Mouse (Mus musculus) lung, embryonic 16.5 days (tissue): ENCODE data around the gene Ero1lb. TPM values are rescaled to one million over a fixed set of nuclear protein-coding genes. Genes with fewer than 3 reads are reported as not detected.

Experiments used
- ATAC-seq: fragments of 200-750 bp; cut with Nextera tagmentation; 2 replicates; pipeline ENCODE4 v1.8.0; 2017; ENCODE audit warnings: low read depth, mild to moderate bottlenecking, moderate library complexity
- H3K27ac ChIP-seq: fragments of 300-500 bp; sonication (generic); 2 replicates; pipeline ENCODE4 v1.5.1; 2014; ENCODE audit warnings: mild to moderate bottlenecking, control low read depth, low read length
- H3K27me3 ChIP-seq: fragments of 300-500 bp; sonication (generic); 2 replicates; pipeline ENCODE4 v1.6.1; 2014; ENCODE audit warnings: low read depth, low read length, mixed read lengths; ENCODE audit not compliant: control insufficient read depth, insufficient read depth
- H3K36me3 ChIP-seq: fragments of 300-500 bp; sonication (generic); 2 replicates; pipeline ENCODE4 v1.6.1; 2014; ENCODE audit warnings: low read length; ENCODE audit not compliant: control insufficient read depth, insufficient read depth
- H3K4me1 ChIP-seq: fragments of 300-500 bp; sonication (generic); replicated peaks from 2 replicates; pipeline ENCODE4 v1.6.1; 2014; ENCODE audit warnings: low read length, mixed read lengths; ENCODE audit not compliant: control insufficient read depth, insufficient read depth
- H3K4me2 ChIP-seq: fragments of 300-500 bp; sonication (generic); 2 replicates; pipeline ENCODE4 v1.6.1; 2014; ENCODE audit warnings: low read depth, low read length, control low read depth
- H3K4me3 ChIP-seq: fragments of 300-500 bp; sonication (generic); 2 replicates; pipeline ENCODE4 v1.5.1; 2014; ENCODE audit warnings: mild to moderate bottlenecking, low read length, control low read depth
- H3K9ac ChIP-seq: fragments of 300-500 bp; sonication (generic); 2 replicates; pipeline ENCODE4 v1.6.1; 2014; ENCODE audit warnings: low read length, control low read depth
- H3K9me3 ChIP-seq: fragments of 300-500 bp; sonication (generic); 2 replicates; pipeline ENCODE4 v1.6.1; 2016; ENCODE audit warnings: low read length; ENCODE audit not compliant: control insufficient read depth
- WGBS: fragments of 180-500 bp; shearing (Covaris S2); extraction: QIAGEN DNeasy Blood & Tissue Kit; methylation state at CpG from one replicate; pipeline ENCODE4 v1.1.7; 2014; 5-methylcytosine and 5-hydroxymethylcytosine counted together
- polyA plus RNA-seq: library from polyadenylated mRNA; unstranded; fragments of >200 nt; fragmentation: Nextera tagmentation; extraction: Ambion mirVana; gene quantifications from 2 replicates; pipeline ENCODE4 v1.2.1, GENCODE M21; 2015

Ero1lb gene
- polyA plus RNA-seq = 8.4 and 8.5 TPM in 2 replicates

DNA sequence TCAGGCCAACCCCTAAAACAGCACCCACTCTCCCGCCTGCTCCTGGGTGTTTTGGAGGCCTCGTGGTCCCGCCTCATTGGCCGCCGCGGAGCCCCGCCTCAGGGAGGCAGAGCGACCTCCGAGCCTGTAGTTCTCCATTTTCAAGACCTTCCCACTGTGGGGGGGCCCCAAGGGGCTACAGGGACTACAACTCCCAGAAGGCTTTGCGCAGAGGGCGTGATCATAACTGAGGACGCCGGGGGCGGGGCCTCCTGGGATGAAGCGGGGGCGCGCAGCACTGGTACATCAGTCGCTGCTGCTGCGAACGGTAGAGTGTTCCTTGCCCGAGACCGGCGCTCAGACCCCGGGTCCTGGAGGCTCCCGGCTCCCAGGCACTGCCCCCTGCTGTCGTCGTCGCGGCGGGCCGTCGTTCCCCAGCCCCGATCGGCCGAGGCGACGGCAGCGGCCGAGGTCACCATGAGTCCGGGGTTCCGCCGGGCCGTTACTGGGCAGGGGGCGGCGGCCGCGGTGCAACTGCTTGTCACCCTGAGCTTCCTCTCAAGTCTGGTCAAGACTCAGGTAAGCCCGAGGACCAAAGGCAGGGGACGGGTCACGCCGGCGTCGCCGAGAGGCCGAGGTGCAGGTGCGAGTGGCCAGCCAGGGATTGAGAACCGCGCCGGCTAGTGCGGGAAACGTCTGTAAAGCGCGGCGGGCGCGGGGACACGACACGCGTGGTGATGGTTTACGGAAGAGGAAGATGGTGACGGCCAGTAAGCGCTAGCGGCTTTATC is at the start of gene Ero1lb:
Gene Ero1lb (plus strand): TSS at position 254 of the 770 bp plus-strand sequence.
- H3K4me1 ChIP-seq = peaks cover 5% of the 10 kb centered on the region; the same call in 1 of the 2 replicates
- peak within 1 kb of the TSS; percentile 2; the same call in 1 of the 2 replicates for H3K27ac ChIP-seq
- under 1% methylated on average over 71 of the region's 73 CpGs for WGBS
- H3K4me3 ChIP-seq = peak within 1 kb of the TSS; percentile 87
- no peaks in the 10 kb centered on the region for H3K36me3 ChIP-seq
- H3K4me2 ChIP-seq = peak within 1 kb of the TSS; percentile 94
- no peaks in the 10 kb centered on the region for H3K27me3 ChIP-seq
- peak within 1 kb of the TSS; percentile 78 for H3K9ac ChIP-seq
- peak; percentile 100 for ATAC-seq
- H3K9me3 ChIP-seq = no peaks in the 10 kb centered on the region

DNA sequence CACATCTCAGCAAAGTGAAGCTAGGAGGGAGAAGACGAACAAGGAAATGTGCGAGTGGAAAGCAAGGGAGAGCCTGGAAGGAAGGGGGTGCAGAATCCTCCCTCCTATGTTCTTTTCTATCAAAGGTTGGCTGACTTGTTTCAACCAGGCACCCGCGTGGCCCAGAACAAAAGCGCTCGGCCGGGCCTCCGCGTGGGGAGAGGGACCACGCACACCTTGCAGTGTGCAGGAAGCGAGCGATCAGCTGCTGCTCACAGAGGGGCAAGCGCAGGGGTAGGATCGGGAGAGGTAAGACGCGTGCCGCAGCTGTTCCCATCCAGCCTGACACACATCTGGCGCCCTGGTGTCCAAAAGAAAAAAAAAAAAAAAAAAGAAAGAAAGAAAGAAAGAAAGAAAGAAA is 46.3 kb upstream of the Ero1lb start:
- no peaks in the 10 kb centered on the region for H3K4me1 ChIP-seq
- no peaks in the 10 kb centered on the region for H3K9me3 ChIP-seq
- H3K36me3 ChIP-seq = no peaks in the 10 kb centered on the region
- H3K9ac ChIP-seq = peak overlapping the region; percentile 58
- H3K27ac ChIP-seq = no peak overlapping the region
- WGBS = 1% methylated on average over 18 of the region's 18 CpGs
- 0 out of 2 replicates have a peak, but pooled peaks have one; percentile 29 for ATAC-seq
- H3K27me3 ChIP-seq = no peaks in the 10 kb centered on the region
- H3K4me3 ChIP-seq = peak overlapping the region; percentile 55
- H3K4me2 ChIP-seq = peak overlapping the region; percentile 97

DNA sequence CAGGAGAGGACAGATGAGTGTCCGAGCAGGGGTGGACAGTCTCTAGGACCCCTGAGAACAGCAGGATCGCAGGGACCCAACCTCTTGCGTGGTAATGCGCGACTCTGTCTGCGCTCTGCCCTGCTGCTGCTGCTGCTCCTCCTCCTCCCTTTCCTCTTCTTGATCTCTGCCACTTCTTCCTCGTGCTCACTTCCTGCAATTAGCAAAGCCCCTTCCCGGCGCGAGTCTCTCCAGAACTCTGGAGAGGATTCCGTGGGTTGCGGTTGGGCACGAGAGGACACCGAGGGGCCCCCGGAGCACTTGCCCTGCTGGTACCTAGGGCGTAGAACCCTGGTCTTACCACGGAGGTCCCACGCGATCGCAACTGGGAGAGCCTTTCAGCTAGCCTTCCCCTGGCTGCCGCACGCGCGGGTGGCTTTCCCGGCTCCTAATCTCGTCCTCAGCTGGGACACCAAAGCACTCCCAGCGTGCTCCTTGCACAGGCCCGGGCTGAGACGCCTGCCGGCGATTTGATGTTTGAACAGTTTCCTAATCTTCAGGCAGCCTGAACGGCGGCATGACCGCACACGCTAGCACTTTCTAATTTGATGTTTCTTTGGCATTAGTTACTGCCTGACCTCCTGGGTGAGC is 45.6 kb upstream of the Ero1lb start, which contains the start of gene Edaradd:
Gene Edaradd (minus strand): TSS at position 484 of the 630 bp plus-strand sequence.
- ATAC-seq = peak; percentile 90
- 0% methylated on average over 34 of the region's 35 CpGs for WGBS
- no peaks in the 10 kb centered on the region for H3K4me1 ChIP-seq

DNA sequence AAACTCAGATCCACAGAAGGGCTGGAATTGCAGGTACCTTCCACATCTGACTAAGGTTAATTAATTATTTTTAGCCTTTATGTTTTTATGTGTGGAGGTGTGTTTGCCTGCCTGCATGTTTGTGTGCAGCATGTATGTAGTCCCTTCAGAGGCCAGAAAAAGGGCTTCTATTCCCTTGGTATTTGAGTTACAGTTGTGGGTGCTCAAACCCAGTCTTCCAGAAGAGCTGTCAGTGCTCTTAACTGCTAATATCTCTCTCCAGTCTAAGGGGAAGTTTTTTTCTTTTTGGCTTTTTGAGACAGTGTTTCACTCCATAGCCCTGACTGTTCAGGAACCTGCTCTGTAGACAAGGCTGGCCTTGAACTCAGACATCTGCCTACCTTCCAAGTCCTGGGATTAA is 43.3 kb upstream of the Ero1lb start:
- ATAC-seq = no peak
- Histone ChIP-seq H3K9me3 (no peaks in the 10 kb centered on the region), H3K27me3 (no peaks in the 10 kb centered on the region), H3K4me2 (no peak overlapping the region), H3K36me3 (no peaks in the 10 kb centered on the region), H3K4me3 (no peak overlapping the region), H3K27ac (no peak overlapping the region), H3K9ac (no peak overlapping the region), H3K4me1 (no peaks in the 10 kb centered on the region)

More for the DNA sequence above, 45.6 kb upstream of the Ero1lb start, which contains the start of gene Edaradd:
- Histone ChIP-seq H3K27me3 (no peaks in the 10 kb centered on the region), H3K27ac (no peak within 1 kb of the TSS), H3K9me3 (no peaks in the 10 kb centered on the region), H3K4me3 (peak within 1 kb of the TSS; percentile 55), H3K36me3 (no peaks in the 10 kb centered on the region), H3K4me2 (peak within 1 kb of the TSS; percentile 97), H3K9ac (peak within 1 kb of the TSS; percentile 64)

DNA sequence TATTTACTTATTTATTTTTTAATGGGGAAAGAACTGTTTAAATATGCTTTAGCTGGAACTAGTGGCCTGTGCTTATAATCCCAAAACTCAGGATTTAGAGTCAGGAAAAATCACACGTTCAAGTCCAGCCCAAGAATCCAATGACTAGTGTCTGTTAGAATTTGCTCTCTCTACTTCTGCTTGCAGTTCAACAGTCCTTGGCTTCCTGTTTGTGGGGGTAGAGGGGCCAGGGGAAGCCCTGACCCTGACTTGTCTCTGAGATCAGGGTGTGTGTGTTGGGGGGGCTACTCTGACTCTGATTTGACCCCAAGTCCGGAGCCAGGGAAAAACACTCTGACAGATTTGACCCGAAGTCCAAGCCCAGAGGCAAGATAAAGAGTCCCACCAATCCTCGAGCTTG is 40.0 kb upstream of the Ero1lb start:
- Histone ChIP-seq H3K9ac (no peak overlapping the region), H3K4me2 (no peak overlapping the region)

DNA sequence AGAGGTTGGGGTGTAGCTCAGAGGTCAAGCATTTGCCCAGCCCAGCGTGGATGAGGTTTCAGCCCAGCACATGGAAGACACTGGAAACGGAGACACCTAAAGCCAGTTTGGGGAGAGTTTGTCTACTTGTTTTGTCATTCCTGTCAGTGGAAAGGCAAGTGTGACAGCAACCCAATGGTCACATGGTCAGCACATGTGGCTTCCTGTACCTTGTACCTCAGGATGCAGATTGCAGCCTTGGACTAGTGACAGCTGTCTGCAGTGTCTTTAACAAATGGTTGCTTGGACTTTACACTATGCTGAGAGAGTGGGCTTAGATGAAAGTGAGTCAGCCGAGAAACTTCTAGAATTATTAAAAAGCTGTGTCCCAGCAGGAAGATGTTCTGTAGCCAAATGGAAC is 31.0 kb upstream of the Ero1lb start:
- Histone ChIP-seq H3K27ac (no peak overlapping the region), H3K9me3 (no peaks in the 10 kb centered on the region), H3K4me3 (no peak overlapping the region), H3K4me2 (no peak overlapping the region), H3K36me3 (no peaks in the 10 kb centered on the region), H3K27me3 (no peaks in the 10 kb centered on the region), H3K4me1 (no peaks in the 10 kb centered on the region), H3K9ac (no peak overlapping the region)
- no peak for ATAC-seq
- 54% methylated on average over 3 of the region's 3 CpGs for WGBS

More for the DNA sequence above, 40.0 kb upstream of the Ero1lb start:
- 80% methylated on average over 4 of the region's 4 CpGs for whole genome bisulfite sequencing
- H3K4me3 ChIP-seq = no peak overlapping the region
- H3K9me3 ChIP-seq = no peaks in the 10 kb centered on the region
- no peak for ATAC-seq
- no peak overlapping the region for H3K27ac ChIP-seq
- no peaks in the 10 kb centered on the region for H3K36me3 ChIP-seq
- H3K27me3 ChIP-seq = no peaks in the 10 kb centered on the region
- no peaks in the 10 kb centered on the region for H3K4me1 ChIP-seq

DNA sequence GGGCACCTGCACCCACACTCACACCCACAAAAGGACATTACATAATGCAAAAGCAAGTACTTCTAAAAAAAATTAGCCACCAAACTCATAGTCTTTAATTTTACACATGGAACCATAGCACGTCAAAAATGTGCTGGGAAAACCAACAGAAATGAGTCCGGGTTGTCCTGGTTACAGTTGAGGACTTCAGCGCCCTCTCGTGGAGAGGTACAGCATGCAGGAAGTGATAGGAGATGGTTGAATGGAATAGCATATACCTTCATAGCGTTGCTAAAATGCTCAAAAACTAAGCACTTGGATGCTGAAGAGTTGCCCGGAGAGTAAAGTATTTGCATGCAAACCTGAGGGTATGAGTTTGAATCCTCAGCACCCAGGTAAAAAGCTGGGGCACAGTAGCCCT is 27.7 kb upstream of the Ero1lb start:
- 72% methylated on average over 6 of the region's 6 CpGs for WGBS
- no peak overlapping the region for H3K4me3 ChIP-seq
- H3K9ac ChIP-seq = no peak overlapping the region
- H3K36me3 ChIP-seq = no peaks in the 10 kb centered on the region
- H3K4me1 ChIP-seq = peaks cover 9% of the 10 kb centered on the region; the same call in 1 of the 2 replicates
- H3K27me3 ChIP-seq = no peaks in the 10 kb centered on the region
- H3K9me3 ChIP-seq = no peaks in the 10 kb centered on the region
- no peak overlapping the region for H3K4me2 ChIP-seq
- no peak overlapping the region for H3K27ac ChIP-seq
- no peak for ATAC-seq

DNA sequence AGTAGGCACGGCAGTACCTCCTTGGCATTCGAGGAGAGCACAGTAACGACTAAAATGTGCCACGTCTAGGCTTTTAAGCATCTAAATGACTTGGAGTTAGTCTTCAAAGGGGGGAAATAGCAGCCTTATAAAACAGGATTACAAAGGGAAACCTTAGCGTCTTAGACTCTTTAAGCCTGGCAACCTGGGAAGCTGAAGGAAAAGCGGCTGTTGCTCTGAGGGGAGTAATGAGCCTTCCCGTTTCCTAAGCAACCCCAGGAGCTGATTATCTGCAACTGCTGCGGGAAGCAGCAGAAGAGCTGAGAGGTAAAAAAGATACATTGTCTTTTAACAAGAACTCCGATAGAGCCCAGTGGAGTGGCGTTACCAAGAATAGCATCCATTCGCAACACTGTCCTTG is 26.0 kb upstream of the Ero1lb start:
- Histone ChIP-seq H3K4me1 (peaks cover 11% of the 10 kb centered on the region; the same call in 1 of the 2 replicates), H3K4me3 (no peak overlapping the region), H3K27ac (no peak overlapping the region), H3K4me2 (no peak overlapping the region), H3K9me3 (no peaks in the 10 kb centered on the region), H3K27me3 (no peaks in the 10 kb centered on the region), H3K9ac (no peak overlapping the region), H3K36me3 (no peaks in the 10 kb centered on the region)
- ATAC-seq = no peak
- WGBS = 40% methylated on average over 11 of the region's 11 CpGs

DNA sequence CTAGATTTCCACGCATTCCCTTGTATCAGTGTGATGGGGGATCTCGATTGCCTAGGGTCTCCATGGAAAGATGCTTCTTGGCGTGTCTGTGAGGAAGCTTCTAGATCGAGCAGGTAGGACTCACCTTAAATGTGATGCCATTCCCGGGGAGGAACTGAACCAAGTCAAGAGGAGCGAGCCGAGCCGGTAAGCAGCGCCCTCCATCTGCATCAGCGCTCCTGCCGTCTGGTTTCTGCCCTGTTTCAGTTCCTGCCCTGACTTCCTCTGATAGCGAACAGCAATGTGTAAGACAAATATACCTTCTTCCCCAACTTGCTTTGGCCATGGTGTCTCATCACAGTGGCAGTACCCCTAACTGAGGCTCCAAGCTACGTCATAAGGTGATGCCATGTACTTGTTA is 25.6 kb upstream of the Ero1lb start:
- Histone ChIP-seq H3K27ac (no peak overlapping the region), H3K36me3 (no peaks in the 10 kb centered on the region), H3K4me3 (no peak overlapping the region), H3K9ac (no peak overlapping the region), H3K27me3 (no peaks in the 10 kb centered on the region), H3K4me2 (no peak overlapping the region), H3K9me3 (no peaks in the 10 kb centered on the region), H3K4me1 (peaks cover 11% of the 10 kb centered on the region; the same call in 1 of the 2 replicates)
- 68% methylated on average over 13 of the region's 13 CpGs for WGBS
- ATAC-seq = no peak
